Mouse (Mus musculus) ES-Bruce4 (cell line): Measurements from ENCODE around the gene Lap3. TPM values are rescaled to one million over a fixed set of nuclear protein-coding genes. Genes with fewer than 3 reads are reported as not detected.
A peak's percentile ranks its signal among the peaks of the same experiment; 100 is the strongest.

Source experiments
- H3K27ac ChIP-seq: 2 replicates; pipeline ENCODE4 v1.5.1; 2012; ENCODE audit warnings: low read length, inconsistent platforms; ENCODE audit not compliant: insufficient read depth
- H3K27me3 ChIP-seq: 2 replicates; pipeline ENCODE4 v1.6.1; 2012; ENCODE audit warnings: mild to moderate bottlenecking, low read length, inconsistent platforms; ENCODE audit not compliant: control insufficient read depth, poor library complexity, insufficient read depth, severe bottlenecking
- H3K36me3 ChIP-seq: 2 replicates; pipeline ENCODE4 v1.6.1; 2012; ENCODE audit warnings: inconsistent platforms, mild to moderate bottlenecking, low read length, moderate library complexity; ENCODE audit not compliant: control insufficient read depth, poor library complexity, insufficient read depth, severe bottlenecking
- H3K4me1 ChIP-seq: one replicate; pipeline ENCODE4 v1.8.1; 2011; ENCODE audit warnings: low read length; ENCODE audit not compliant: control insufficient read depth, insufficient read depth
- H3K4me3 ChIP-seq: 2 replicates; pipeline ENCODE4 v1.5.1; 2011; ENCODE audit warnings: low read depth, mild to moderate bottlenecking, low read length
- H3K9ac ChIP-seq: 2 replicates; pipeline ENCODE4 v1.6.1; 2012; ENCODE audit warnings: low read depth, mild to moderate bottlenecking, inconsistent platforms; ENCODE audit not compliant: poor library complexity, severe bottlenecking
- H3K9me3 ChIP-seq: replicated peaks from 2 replicates; pipeline ENCODE4 v1.6.1; 2012; ENCODE audit warnings: mild to moderate bottlenecking, low read length, inconsistent platforms; ENCODE audit not compliant: control insufficient read depth, poor library complexity, insufficient read depth, severe bottlenecking
- CTCF ChIP-seq: IDR thresholded peaks from one replicate; pipeline ENCODE4 v1.8.1; 2011; ENCODE audit warnings: low read depth, low read length
- EP300 ChIP-seq: IDR thresholded peaks from 2 replicates; pipeline ENCODE4 v1.6.1; 2011; ENCODE audit warnings: low read depth, low read length; ENCODE audit not compliant: insufficient read depth
- POLR2A ChIP-seq: IDR thresholded peaks from one replicate; pipeline ENCODE4 v1.8.1; 2011; ENCODE audit warnings: low read length; ENCODE audit not compliant: insufficient read depth
- polyA plus RNA-seq: library from polyadenylated mRNA; stranded (reverse); fragments of >200 nt; gene quantifications from 2 replicates; pipeline ENCODE4 v1.2.4, GENCODE M21; 2011; ENCODE audit warnings: low read depth; ENCODE audit not compliant: missing spikeins, insufficient read depth, insufficient read length

The Lap3 gene
- polyA plus RNA-seq, 1 experiment = 190 TPM

GRCm38 (mm10) chr5:45453451-45453850 lies 39.7 kb upstream of the Lap3 start, which contains the start of gene Clrn2:
Gene Clrn2 (plus strand): TSS chr5:45453751.
- H3K36me3 ChIP-seq = no peaks in the 10 kb centered on the region
- no peak within 1 kb of the TSS for H3K27ac ChIP-seq
- peaks cover 2% of the 10 kb centered on the region for H3K4me1 ChIP-seq
- no peaks in the 10 kb centered on the region for H3K27me3 ChIP-seq
- no peak for TF ChIP-seq CTCF
- no peak for TF ChIP-seq EP300
- TF ChIP-seq POLR2A = no peak
- no peak within 1 kb of the TSS for H3K9ac ChIP-seq
- H3K9me3 ChIP-seq = no peaks in the 10 kb centered on the region
- H3K4me3 ChIP-seq = no peak within 1 kb of the TSS

DNA sequence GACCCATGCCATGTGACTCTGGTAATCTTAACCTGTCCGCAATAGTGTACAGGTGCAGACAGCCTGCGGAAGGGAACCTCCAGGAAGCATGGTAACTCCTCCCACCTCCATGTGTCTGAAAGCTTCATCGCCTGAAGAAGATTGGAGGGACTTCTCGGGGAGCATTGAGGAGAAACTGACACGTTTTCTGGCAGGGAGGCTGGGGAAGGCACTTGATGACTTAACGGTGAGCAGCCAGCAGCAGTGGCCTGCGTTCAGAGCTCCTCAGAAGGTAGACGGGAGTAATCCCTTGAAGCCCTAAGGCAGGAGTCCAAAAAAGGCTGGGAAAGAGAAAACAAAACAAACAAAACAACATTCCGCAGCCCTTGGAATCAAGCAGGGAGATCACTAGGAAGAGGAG lies 38.7 kb upstream of the Lap3 start:
- Histone ChIP-seq H3K36me3 (no peaks in the 10 kb centered on the region), H3K27ac (no peak overlapping the region), H3K27me3 (no peaks in the 10 kb centered on the region), H3K9ac (no peak overlapping the region), H3K4me1 (no peaks in the 10 kb centered on the region), H3K4me3 (no peak overlapping the region), H3K9me3 (no peaks in the 10 kb centered on the region)
- TF ChIP-seq CTCF (no peak), POLR2A (no peak), EP300 (no peak)

- H3K9me3 ChIP-seq = no peaks in the 10 kb centered on the region
- no peak overlapping the region for H3K27ac ChIP-seq
- H3K4me3 ChIP-seq = no peak overlapping the region
- TF ChIP-seq CTCF (no peak), POLR2A (no peak), EP300 (no peak)
- H3K4me1 ChIP-seq = no peaks in the 10 kb centered on the region
- no peak overlapping the region for H3K9ac ChIP-seq
- no peaks in the 10 kb centered on the region; the same call in 1 of the 2 replicates for H3K27me3 ChIP-seq
- H3K36me3 ChIP-seq = no peaks in the 10 kb centered on the region
Observed at GRCm38 (mm10) chr5:45472880-45473450, 20.2 kb upstream of the Lap3 start.

- H3K27me3 ChIP-seq = no peaks in the 10 kb centered on the region; the same call in 1 of the 2 replicates
- no peaks in the 10 kb centered on the region for H3K4me1 ChIP-seq
- no peak overlapping the region for H3K27ac ChIP-seq
- TF ChIP-seq EP300 (no peak), CTCF (no peak), POLR2A (no peak)
- no peak overlapping the region for H3K4me3 ChIP-seq
- no peak overlapping the region for H3K9ac ChIP-seq
- H3K36me3 ChIP-seq = no peaks in the 10 kb centered on the region
- H3K9me3 ChIP-seq = no peaks in the 10 kb centered on the region
Observed at GRCm38 (mm10) chr5:45473521-45473920, 19.7 kb upstream of the Lap3 start.

DNA sequence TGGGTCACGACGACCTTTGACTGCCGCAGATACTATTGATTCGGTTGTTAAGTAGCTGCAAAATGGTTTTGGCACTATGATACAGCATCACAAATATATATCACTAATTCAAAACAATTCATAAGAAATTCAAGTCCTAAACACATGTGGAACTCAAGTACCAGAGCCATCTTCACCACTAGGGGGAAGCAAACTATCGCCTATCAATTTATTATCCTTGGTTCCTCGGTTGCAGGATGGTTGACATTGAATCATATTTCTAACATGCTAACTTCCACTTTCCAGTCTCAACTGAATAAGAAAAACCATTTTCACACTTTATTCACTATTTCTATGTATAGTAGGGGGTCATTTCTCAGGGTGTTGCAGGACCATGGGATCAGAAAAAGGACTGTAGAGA lies 19.0 kb upstream of the Lap3 start:
- no peaks in the 10 kb centered on the region; the same call in 1 of the 2 replicates for H3K27me3 ChIP-seq
- H3K4me3 ChIP-seq = no peak overlapping the region
- H3K4me1 ChIP-seq = no peaks in the 10 kb centered on the region
- H3K36me3 ChIP-seq = no peaks in the 10 kb centered on the region
- H3K9ac ChIP-seq = no peak overlapping the region
- no peak overlapping the region for H3K27ac ChIP-seq
- peak; percentile 14 for TF ChIP-seq CTCF
- no peak for TF ChIP-seq EP300
- no peak for TF ChIP-seq POLR2A
- H3K9me3 ChIP-seq = no peaks in the 10 kb centered on the region

DNA sequence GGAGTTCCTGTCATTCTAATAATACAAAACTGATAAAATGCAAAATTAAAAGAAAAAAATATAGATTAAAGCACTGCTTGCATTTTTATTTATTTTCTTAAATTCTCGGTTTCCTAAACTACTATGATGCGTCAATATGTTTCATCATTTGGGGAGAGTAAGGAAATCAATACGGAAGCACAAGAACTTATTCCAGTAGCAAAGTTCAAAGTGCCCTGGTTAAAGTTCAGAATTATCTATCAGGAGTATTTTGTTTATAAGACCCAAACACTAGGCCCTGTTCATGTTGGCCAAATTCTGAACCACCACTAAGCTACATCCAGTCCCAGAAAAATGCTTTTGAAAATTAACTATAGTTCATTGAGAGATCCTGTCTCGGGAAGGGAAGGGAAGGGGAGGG lies 18.4 kb upstream of the Lap3 start:
- TF ChIP-seq POLR2A = no peak
- TF ChIP-seq EP300 = no peak
- no peak for TF ChIP-seq CTCF
- no peaks in the 10 kb centered on the region for H3K9me3 ChIP-seq
- H3K4me1 ChIP-seq = no peaks in the 10 kb centered on the region
- no peaks in the 10 kb centered on the region for H3K36me3 ChIP-seq
- no peak overlapping the region for H3K4me3 ChIP-seq
- H3K27ac ChIP-seq = no peak overlapping the region
- no peak overlapping the region for H3K9ac ChIP-seq
- H3K27me3 ChIP-seq = no peaks in the 10 kb centered on the region; the same call in 1 of the 2 replicates
